In the genomic region with DNA sequence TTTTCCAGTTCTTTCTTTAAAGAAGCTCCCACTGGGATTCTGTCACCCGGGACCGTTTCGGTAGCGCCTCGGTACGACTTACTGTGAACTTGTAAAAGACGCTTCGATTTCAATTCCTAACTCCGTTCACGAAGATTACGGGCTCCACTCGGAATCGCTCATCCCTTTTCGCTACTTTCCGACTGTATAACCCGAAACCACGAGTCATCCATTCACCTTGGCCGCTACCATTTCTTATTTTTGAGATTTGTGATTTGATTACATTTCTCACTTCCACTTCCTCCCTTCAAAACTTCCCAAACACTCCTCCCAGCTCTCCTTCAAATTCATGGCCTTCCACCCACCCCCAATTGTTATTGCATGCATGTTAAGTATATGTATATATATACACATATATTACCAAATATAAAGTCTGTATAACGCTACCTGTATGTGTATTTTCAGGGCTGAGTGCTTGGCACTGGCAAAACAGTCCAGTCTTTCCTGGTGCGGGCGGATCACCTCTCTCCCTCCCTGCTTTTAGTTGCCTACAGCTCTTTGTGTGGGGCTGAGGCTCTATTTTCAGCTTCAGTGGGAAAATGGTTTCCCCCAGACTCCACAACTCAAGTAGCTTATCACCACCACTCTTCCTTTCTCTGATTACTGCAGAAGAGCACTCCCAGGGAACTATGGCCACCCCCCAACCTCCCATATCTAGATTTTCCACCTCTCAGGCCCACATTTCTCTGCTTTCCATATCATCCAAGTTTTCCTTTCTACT, we compare ENCODE assay signal across 9 mouse cellular contexts. TPM values are rescaled to one million over a fixed set of nuclear protein-coding genes. Genes with fewer than 3 reads are reported as not detected.
A peak's percentile ranks its signal among the peaks of the same experiment; 100 is the strongest.
DNase-seq lines count a peak whose midpoint lies in the region; ATAC-seq lines count a peak whose summit lies in the region.
"Had no signal": no experiment of that assay in that cellular context is flagged by ENCODE, and none has a peak within 500 bp of the region (broad histone marks: within the 10 kb centered on the region; RNA-seq: fewer than 3 reads in every experiment).

No protein-coding gene starts in this region.

- H3K4me2 ChIP-seq in kidney, embryonic 15.5 days: peak overlapping the region; percentile 63
- peak overlapping the region; percentile 49 for H3K4me2 ChIP-seq in embryonic facial prominence, embryonic 11.5 days (ENCODE audit: low read depth, low read length)
- H3K4me2 ChIP-seq in intestine, embryonic 14.5 days (ENCODE audit: low read length): peak overlapping the region; percentile 61
- peak overlapping the region; percentile 64 for H3K4me2 ChIP-seq in neural tube, embryonic 11.5 days (ENCODE audit: low read depth)

- H3K9ac ChIP-seq in kidney, embryonic 15.5 days: peak overlapping the region; percentile 59
- H3K9ac ChIP-seq in embryonic facial prominence, embryonic 11.5 days (replicated peaks; ENCODE audit: low read length): peak overlapping the region; percentile 51
- peak overlapping the region; percentile 53 for H3K9ac ChIP-seq in intestine, embryonic 14.5 days (ENCODE audit: low read length)
- peak overlapping the region; percentile 52 for H3K9ac ChIP-seq in neural tube, embryonic 11.5 days (ENCODE audit: low read length)

- peaks cover 18% of the 10 kb centered on the region for H3K4me1 ChIP-seq in kidney, embryonic 15.5 days
- H3K4me1 ChIP-seq in embryonic facial prominence, embryonic 11.5 days (ENCODE audit: control insufficient read depth, insufficient read depth, low read length): no peaks in the 10 kb centered on the region
- H3K4me1 ChIP-seq in intestine, embryonic 14.5 days (replicated peaks; ENCODE audit: control insufficient read depth, insufficient read depth, low read length): peaks cover 6% of the 10 kb centered on the region; the same call in 1 of the 2 replicates
- H3K4me1 ChIP-seq in neural tube, embryonic 11.5 days (ENCODE audit: control insufficient read depth, insufficient read depth, low read length): peaks cover 6% of the 10 kb centered on the region; the same call in 1 of the 2 replicates

- peak overlapping the region; percentile 22; the same call in 1 of the 2 replicates for H3K27ac ChIP-seq in kidney, embryonic 15.5 days
- no peak overlapping the region for H3K27ac ChIP-seq in embryonic facial prominence, embryonic 11.5 days (replicated peaks; ENCODE audit: low read depth, low read length)
- no peak overlapping the region for H3K27ac ChIP-seq in intestine, embryonic 14.5 days (ENCODE audit: low read depth)
- H3K27ac ChIP-seq in neural tube, embryonic 11.5 days (ENCODE audit: low read depth, low read length): no peak overlapping the region

- 7% methylated on average over 21 of the region's 21 CpGs for WGBS in kidney, embryonic 15.5 days
- 6% methylated on average over 21 of the region's 21 CpGs for WGBS in embryonic facial prominence, embryonic 11.5 days
- WGBS in intestine, embryonic 14.5 days: 5% methylated on average over 21 of the region's 21 CpGs
- WGBS in neural tube, embryonic 11.5 days: 8% methylated on average over 21 of the region's 21 CpGs

- H3K4me3 ChIP-seq in kidney, embryonic 15.5 days (replicated peaks): peak overlapping the region; percentile 58
- peak overlapping the region; percentile 43 for H3K4me3 ChIP-seq in embryonic facial prominence, embryonic 11.5 days (ENCODE audit: low read depth, low read length)
- peak overlapping the region; percentile 62 for H3K4me3 ChIP-seq in intestine, embryonic 14.5 days (ENCODE audit: low read depth, low read length)
- peak overlapping the region; percentile 44 for H3K4me3 ChIP-seq in neural tube, embryonic 11.5 days (ENCODE audit: low read depth, low read length)

- intact Hi-C loops in gastrocnemius, postnatal 14 days (cut with DNase I; ENCODE audit: low total_unique reads): no loop called here

- no peaks in the 10 kb centered on the region for H3K9me3 ChIP-seq in kidney, embryonic 15.5 days (replicated peaks)
- H3K9me3 ChIP-seq in embryonic facial prominence, embryonic 11.5 days (replicated peaks; ENCODE audit: control insufficient read depth, low read length): no peaks in the 10 kb centered on the region
- H3K9me3 ChIP-seq in intestine, embryonic 14.5 days (ENCODE audit: control insufficient read depth, low read length): no peaks in the 10 kb centered on the region
- H3K9me3 ChIP-seq in neural tube, embryonic 11.5 days (ENCODE audit: control insufficient read depth, low read length): no peaks in the 10 kb centered on the region

- no peak for DNase-seq in kidney, postnatal 36 days
- no peak for DNase-seq in embryonic facial prominence, embryonic 11.5 days (ENCODE audit: low spot score)
- peak; percentile 59 for DNase-seq in intestine, embryonic 14.5 days (ENCODE audit: low spot score)
- DNase-seq in neural tube, embryonic 11.5 days (ENCODE audit: low spot score): no peak
- no peak for DNase-seq in gastrocnemius, postnatal 14 days
- DNase-seq in left cerebral cortex, adult 18-20 months (ENCODE audit: low spot score in 2 of 2): no peak

- peaks cover 34% of the 10 kb centered on the region for H3K36me3 ChIP-seq in kidney, embryonic 15.5 days
- H3K36me3 ChIP-seq in embryonic facial prominence, embryonic 11.5 days (replicated peaks; ENCODE audit: control insufficient read depth, insufficient read depth, low read depth, low read length): peaks cover 10% of the 10 kb centered on the region
- peaks cover 29% of the 10 kb centered on the region for H3K36me3 ChIP-seq in intestine, embryonic 14.5 days (ENCODE audit: control insufficient read depth, insufficient read depth, low read length)
- H3K36me3 ChIP-seq in neural tube, embryonic 11.5 days (ENCODE audit: control insufficient read depth, insufficient read depth, low read length): peaks cover 6% of the 10 kb centered on the region

- ATAC-seq in kidney, embryonic 15.5 days (replicated peaks; ENCODE audit: low FRiP score): no peak
- ATAC-seq in embryonic facial prominence, embryonic 11.5 days (replicated peaks; ENCODE audit: insufficient number of reproducible peaks, low FRiP score, low TSS enrichment, low read depth): no peak
- ATAC-seq in intestine, embryonic 14.5 days (replicated peaks; ENCODE audit: low FRiP score, low TSS enrichment, low read depth): no peak
- ATAC-seq in neural tube, embryonic 11.5 days (ENCODE audit: insufficient read depth, low FRiP score, low TSS enrichment): no peak
- no peak; the same call in 1 of the 2 replicates for ATAC-seq in frontal cortex, adult (ENCODE audit: low TSS enrichment)
- ATAC-seq: Patski had no signal

- peaks cover 19% of the 10 kb centered on the region for H3K27me3 ChIP-seq in kidney, embryonic 15.5 days
- no peaks in the 10 kb centered on the region for H3K27me3 ChIP-seq in embryonic facial prominence, embryonic 11.5 days (ENCODE audit: control insufficient read depth, insufficient read depth, low read length)
- H3K27me3 ChIP-seq in intestine, embryonic 14.5 days (replicated peaks; ENCODE audit: control insufficient read depth, insufficient read depth, low read length): 0 out of 2 replicates have a peak, but pooled peaks cover 6% of the 10 kb centered on the region
- H3K27me3 ChIP-seq in neural tube, embryonic 11.5 days (ENCODE audit: control insufficient read depth, insufficient read depth, low read length): 0 out of 2 replicates have a peak, but pooled peaks cover 2% of the 10 kb centered on the region
- H3K27me3 ChIP-seq: Patski had no signal

RNA-seq across cellular contexts. Expression of a gene that starts 9.0 kb away (rescaled TPM):
- 0.42 and 0.46 TPM in 2 replicates for polyA plus RNA-seq in kidney, embryonic 15.5 days (2015; fragmentation: Nextera tagmentation; extraction: Ambion mirVana)
- polyA plus RNA-seq in embryonic facial prominence, embryonic 11.5 days (2014; fragmentation: Nextera tagmentation; extraction: Ambion mirVana): 0.11 TPM in 1 of 2 replicates, not detected in the other
- polyA plus RNA-seq in intestine, embryonic 14.5 days (2014; fragmentation: Nextera tagmentation; extraction: Ambion mirVana): 0.28 and 0.32 TPM in 2 replicates
- 0.33 TPM in 1 of 2 replicates, not detected in the other for polyA plus RNA-seq in neural tube, embryonic 11.5 days (2014; fragmentation: Nextera tagmentation; extraction: Ambion mirVana)
- total RNA-seq in gastrocnemius, postnatal 14 days (2021): under 1 TPM in 1 of 2 experiments, not detected in 1; 0.10 TPM
- total RNA-seq in left cerebral cortex, adult 18-20 months (2021): under 1 TPM; 0.42 to 0.79 TPM

RNA-seq across cellular contexts. Expression of a gene that starts 11.2 kb away (rescaled TPM):
- polyA plus RNA-seq in kidney, embryonic 15.5 days (2015; fragmentation: Nextera tagmentation; extraction: Ambion mirVana): 0.27 and 0.51 TPM in 2 replicates
- not detected in 2 replicates for polyA plus RNA-seq in embryonic facial prominence, embryonic 11.5 days (2014; fragmentation: Nextera tagmentation; extraction: Ambion mirVana)
- polyA plus RNA-seq in intestine, embryonic 14.5 days (2014; fragmentation: Nextera tagmentation; extraction: Ambion mirVana): 0.19 and 0.30 TPM in 2 replicates
- 0.24 TPM in 1 of 2 replicates, not detected in the other for polyA plus RNA-seq in neural tube, embryonic 11.5 days (2014; fragmentation: Nextera tagmentation; extraction: Ambion mirVana)
- under 1 TPM in 1 of 2 experiments, not detected in 1; 0.18 TPM for total RNA-seq in gastrocnemius, postnatal 14 days (2021)
- total RNA-seq in left cerebral cortex, adult 18-20 months (2021): under 1 TPM; 0.53 to 0.98 TPM

RNA-seq across cellular contexts. Expression of a gene that starts 14.5 kb away (rescaled TPM):
- 0.60 and 1.3 TPM in 2 replicates for polyA plus RNA-seq in kidney, embryonic 15.5 days (2015; fragmentation: Nextera tagmentation; extraction: Ambion mirVana)
- polyA plus RNA-seq in embryonic facial prominence, embryonic 11.5 days (2014; fragmentation: Nextera tagmentation; extraction: Ambion mirVana): 0.25 and 0.88 TPM in 2 replicates
- 0.18 and 0.71 TPM in 2 replicates for polyA plus RNA-seq in intestine, embryonic 14.5 days (2014; fragmentation: Nextera tagmentation; extraction: Ambion mirVana)
- 0.08 and 0.66 TPM in 2 replicates for polyA plus RNA-seq in neural tube, embryonic 11.5 days (2014; fragmentation: Nextera tagmentation; extraction: Ambion mirVana)
- total RNA-seq in gastrocnemius, postnatal 14 days (2021): not detected
- total RNA-seq in left cerebral cortex, adult 18-20 months (2021): 1 to 10 TPM; 4.4 to 6.8 TPM

RNA-seq across cellular contexts. Expression of a gene that starts 16.2 kb away (rescaled TPM):
- 12.1 and 13.7 TPM in 2 replicates for polyA plus RNA-seq in kidney, embryonic 15.5 days (2015; fragmentation: Nextera tagmentation; extraction: Ambion mirVana)
- polyA plus RNA-seq in embryonic facial prominence, embryonic 11.5 days (2014; fragmentation: Nextera tagmentation; extraction: Ambion mirVana): 5.5 and 6.5 TPM in 2 replicates
- polyA plus RNA-seq in intestine, embryonic 14.5 days (2014; fragmentation: Nextera tagmentation; extraction: Ambion mirVana): 10.5 and 13.4 TPM in 2 replicates
- 10.7 and 10.9 TPM in 2 replicates for polyA plus RNA-seq in neural tube, embryonic 11.5 days (2014; fragmentation: Nextera tagmentation; extraction: Ambion mirVana)
- 10 to 100 TPM; 22.1 to 77.5 TPM for total RNA-seq in gastrocnemius, postnatal 14 days (2021)
- 100 to 1,000 TPM; 129 to 133 TPM for total RNA-seq in left cerebral cortex, adult 18-20 months (2021)

RNA-seq across cellular contexts. Expression of a gene that starts 22.9 kb away (rescaled TPM):
- 83.5 and 101 TPM in 2 replicates for polyA plus RNA-seq in kidney, embryonic 15.5 days (2015; fragmentation: Nextera tagmentation; extraction: Ambion mirVana)
- polyA plus RNA-seq in embryonic facial prominence, embryonic 11.5 days (2014; fragmentation: Nextera tagmentation; extraction: Ambion mirVana): 48.8 and 61.9 TPM in 2 replicates
- polyA plus RNA-seq in intestine, embryonic 14.5 days (2014; fragmentation: Nextera tagmentation; extraction: Ambion mirVana): 76.7 TPM in 2 replicates
- 112 TPM in 2 replicates for polyA plus RNA-seq in neural tube, embryonic 11.5 days (2014; fragmentation: Nextera tagmentation; extraction: Ambion mirVana)
- 10 to 100 TPM; 37.9 to 39.7 TPM for total RNA-seq in gastrocnemius, postnatal 14 days (2021)
- total RNA-seq in left cerebral cortex, adult 18-20 months (2021): 1,000 to 10,000 TPM; 1,053 to 1,091 TPM
